ENCODE assay signal across 27 mouse cellular contexts in the genomic region with DNA sequence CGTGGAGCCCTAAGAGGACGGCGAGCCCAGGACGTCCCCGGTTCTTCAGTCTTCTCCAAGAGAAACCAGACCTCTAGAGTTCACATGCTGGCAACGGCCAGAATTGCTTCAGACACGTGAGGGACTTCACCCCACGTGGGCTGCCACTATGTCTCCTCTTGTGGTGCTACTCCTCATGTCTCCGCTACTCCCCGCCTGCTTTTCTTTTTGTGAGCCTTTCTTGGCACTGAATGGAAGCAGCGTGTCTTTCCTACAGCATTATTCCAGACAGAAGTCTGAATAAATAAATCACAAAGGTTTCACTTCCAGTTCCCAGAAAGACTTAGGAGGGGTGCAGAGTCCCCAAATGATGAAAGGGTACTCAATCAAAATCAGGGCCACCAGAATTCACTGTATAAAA. TPM values are rescaled to one million over a fixed set of nuclear protein-coding genes. Genes with fewer than 3 reads are reported as not detected.
A peak's percentile ranks its signal among the peaks of the same experiment; 100 is the strongest.
DNase-seq lines count a peak whose midpoint lies in the region; ATAC-seq and TF ChIP-seq lines count a peak whose summit lies in the region.
"Had no signal": no experiment of that assay in that cellular context is flagged by ENCODE, and none has a peak within 500 bp of the region (broad histone marks: within the 10 kb centered on the region; RNA-seq: fewer than 3 reads in every experiment).

No protein-coding gene starts in this region.

- H3K27me3 ChIP-seq in heart, embryonic 13.5 days (replicated peaks): no peaks in the 10 kb centered on the region
- no peaks in the 10 kb centered on the region for H3K27me3 ChIP-seq in stomach, postnatal 0 days (ENCODE audit: control insufficient read depth, insufficient read depth, low read length)
- H3K27me3 ChIP-seq: embryonic facial prominence, embryonic 12.5 days; hindbrain, embryonic 12.5 days; limb, embryonic 12.5 days; liver, embryonic 15.5 days; midbrain, embryonic 15.5 days had no signal

- no peak overlapping the region for H3K9ac ChIP-seq in heart, embryonic 13.5 days
- no peak overlapping the region for H3K9ac ChIP-seq in stomach, postnatal 0 days (ENCODE audit: low read length)
- H3K9ac ChIP-seq: embryonic facial prominence, embryonic 12.5 days; hindbrain, embryonic 12.5 days; limb, embryonic 12.5 days; liver, embryonic 15.5 days; lung, embryonic 14.5 days; midbrain, embryonic 15.5 days had no signal

- H3K9me3 ChIP-seq in heart, embryonic 13.5 days: no peaks in the 10 kb centered on the region
- no peaks in the 10 kb centered on the region for H3K9me3 ChIP-seq in stomach, postnatal 0 days (ENCODE audit: control insufficient read depth, low read length)
- H3K9me3 ChIP-seq: embryonic facial prominence, embryonic 12.5 days; G1E; hindbrain, embryonic 12.5 days; limb, embryonic 12.5 days; liver, embryonic 15.5 days; midbrain, embryonic 15.5 days had no signal

- intact Hi-C loops in heart, postnatal 10 days (cut with DNase I): no loop called here
- intact Hi-C loops in left cerebral cortex, adult 2 months (cut with DNase I): no loop called here

- H3K4me2 ChIP-seq in heart, embryonic 13.5 days: peak overlapping the region; percentile 22
- H3K4me2 ChIP-seq in stomach, postnatal 0 days (replicated peaks; ENCODE audit: low read depth): no peak overlapping the region
- H3K4me2 ChIP-seq: embryonic facial prominence, embryonic 12.5 days; hindbrain, embryonic 12.5 days; limb, embryonic 12.5 days; liver, embryonic 15.5 days; lung, embryonic 14.5 days; midbrain, embryonic 15.5 days had no signal

- ATAC-seq in heart, embryonic 13.5 days (ENCODE audit: extremely low read depth, insufficient number of reproducible peaks, low FRiP score, low TSS enrichment): no peak
- no peak for ATAC-seq in stomach, postnatal 0 days (ENCODE audit: low FRiP score, low TSS enrichment)
- ATAC-seq: forebrain, embryonic 14.5 days; intestine, postnatal 0 days; midbrain, embryonic 15.5 days had no signal

- no peak overlapping the region for H3K4me3 ChIP-seq in heart, embryonic 13.5 days
- no peak overlapping the region for H3K4me3 ChIP-seq in left cerebral cortex, adult 2 months
- no peak overlapping the region for H3K4me3 ChIP-seq in stomach, postnatal 0 days (ENCODE audit: low read depth, low read length)
- H3K4me3 ChIP-seq: embryonic facial prominence, embryonic 12.5 days; gastrocnemius, adult 2 months; hindbrain, embryonic 12.5 days; limb, embryonic 12.5 days; liver, embryonic 15.5 days; midbrain, embryonic 15.5 days had no signal

- TF ChIP-seq EP300 in stomach, postnatal 0 days (optimal IDR thresholded peaks at IDR 0.05): no peak

- no peak for TF ChIP-seq CTCF in left cerebral cortex, adult 2 months (IDR thresholded peaks at IDR 0.05)
- TF ChIP-seq CTCF in stomach, postnatal 0 days (IDR thresholded peaks at IDR 0.05; ENCODE audit: low read depth): no peak

- H3K36me3 ChIP-seq in heart, embryonic 13.5 days: peaks cover 20% of the 10 kb centered on the region
- H3K36me3 ChIP-seq in stomach, postnatal 0 days (ENCODE audit: control insufficient read depth, insufficient read depth, low read length): peaks cover 7% of the 10 kb centered on the region

- WGBS in heart, embryonic 13.5 days: 69% methylated on average over 11 of the region's 11 CpGs
- WGBS in stomach, postnatal 0 days: 66% methylated on average over 11 of the region's 11 CpGs

- no peak overlapping the region for H3K27ac ChIP-seq in heart, embryonic 13.5 days (replicated peaks)
- peak overlapping the region; percentile 44; the same call in 1 of the 2 replicates for H3K27ac ChIP-seq in left cerebral cortex, adult 2 months
- no peak overlapping the region for H3K27ac ChIP-seq in stomach, postnatal 0 days (replicated peaks)
- H3K27ac ChIP-seq: embryonic facial prominence, embryonic 12.5 days; gastrocnemius, adult 2 months; hindbrain, embryonic 12.5 days; limb, embryonic 12.5 days; liver, embryonic 15.5 days; midbrain, embryonic 15.5 days had no signal

- DNase-seq in cerebellum, adult 9-10 months: peak; percentile 41
- DNase-seq in cerebellum, postnatal 14 days: no peak
- DNase-seq in heart, postnatal 10 days: no peak
- DNase-seq in left cerebral cortex, adult 2 months (ENCODE audit: extremely low spot score in 1 of 2, low spot score in 2 of 2): no peak
- no peak for DNase-seq in left cerebral cortex, adult 11 months (ENCODE audit: low spot score)
- peak; percentile 22 for DNase-seq in stomach, postnatal 0 days (ENCODE audit: low spot score)
- DNase-seq: adrenal gland, postnatal 10 days; cerebellum, adult 11 months; cerebellum, postnatal 36 days; embryo, embryonic 11 days; gastrocnemius, adult 2 months; gastrocnemius, postnatal 36 days; kidney, adult 9 months; kidney, postnatal 10 days; lung, embryonic 14.5 days; lung, postnatal 14 days; right cerebral cortex, adult 18-20 months; thymus, postnatal 4 days had no signal

- H3K4me1 ChIP-seq in heart, embryonic 13.5 days: peaks cover 23% of the 10 kb centered on the region
- no peaks in the 10 kb centered on the region for H3K4me1 ChIP-seq in stomach, postnatal 0 days (replicated peaks; ENCODE audit: control insufficient read depth, insufficient read depth)

RNA-seq across cellular contexts. Expression of a gene that starts 2.2 kb away (rescaled TPM):
- 2.7 and 2.9 TPM in 2 replicates for polyA plus RNA-seq in heart, embryonic 13.5 days (2015; fragmentation: Nextera tagmentation; extraction: Ambion mirVana)
- total RNA-seq in heart, postnatal 10 days (2021): 1 to 10 TPM; 2.9 to 3.8 TPM
- 1 to 10 TPM; 8.2 to 9.4 TPM for total RNA-seq in left cerebral cortex, adult 2 months (2021)
- polyA plus RNA-seq in stomach, postnatal 0 days (2015; fragmentation: Nextera tagmentation; extraction: Ambion mirVana): 0.98 and 1.2 TPM in 2 replicates

RNA-seq across cellular contexts. Expression of a gene that starts 10.8 kb away (rescaled TPM):
- polyA plus RNA-seq in heart, embryonic 13.5 days (2015; fragmentation: Nextera tagmentation; extraction: Ambion mirVana): 0.25 and 0.43 TPM in 2 replicates
- total RNA-seq in heart, postnatal 10 days (2021): under 1 TPM; 0.10 to 0.22 TPM
- under 1 TPM; 0.63 to 1.00 TPM for total RNA-seq in left cerebral cortex, adult 2 months (2021)
- polyA plus RNA-seq in stomach, postnatal 0 days (2015; fragmentation: Nextera tagmentation; extraction: Ambion mirVana): 0.56 and 0.57 TPM in 2 replicates
- total RNA-seq: G1E; gastrocnemius, adult 2 months had no signal
- polyA plus RNA-seq: G1E had no signal

RNA-seq across cellular contexts. Expression of a gene that starts 46.8 kb away (rescaled TPM):
- polyA plus RNA-seq in heart, embryonic 13.5 days (2015; fragmentation: Nextera tagmentation; extraction: Ambion mirVana): 9.9 and 16.7 TPM in 2 replicates
- total RNA-seq in heart, postnatal 10 days (2021): 10 to 100 TPM; 68.1 to 70.8 TPM
- total RNA-seq in left cerebral cortex, adult 2 months (2021): 10 to 100 TPM; 84.8 to 90.6 TPM
- polyA plus RNA-seq in stomach, postnatal 0 days (2015; fragmentation: Nextera tagmentation; extraction: Ambion mirVana): 27.1 and 31.1 TPM in 2 replicates

Comparison
In these comparisons a context has a peak if more than half of its experiments do, and no peak if none do; other contexts are left out.
1. DNase-seq: peak in cerebellum, adult 9-10 months (single experiment) and stomach, postnatal 0 days (single experiment); none in cerebellum, postnatal 14 days (0 of 2), heart, postnatal 10 days (0 of 2), left cerebral cortex, adult 2 months (0 of 2) and left cerebral cortex, adult 11 months (single experiment).